Mouse (Mus musculus): Measurements from ENCODE around the gene Icosl.
"Not testable (repeated sequence)": the region's sequence is repeated elsewhere in the genome, so short reads cannot be mapped to it uniquely, and the experiment has no call there.

Gene Icosl

GRCm38 (mm10) chr10:78074151-78074550 is 5.0 kb downstream of the Icosl start:
- DNase-seq (ENCODE audit: extremely low spot score, low read depth, low spot score), result no peak

GRCm38 (mm10) chr10:78074977-78075376 is 5.9 kb downstream of the Icosl start:
- no peak for DNase-seq (ENCODE audit: extremely low spot score, low read depth, low spot score)

GRCm38 (mm10) chr10:78077862-78078261 is 8.8 kb downstream of the Icosl start:
- DNase-seq (ENCODE audit: extremely low spot score, low read depth, low spot score), result no peak

GRCm38 (mm10) chr10:78078276-78078675 is 9.2 kb downstream of the Icosl start:
- no peak for DNase-seq (ENCODE audit: extremely low spot score, low read depth, low spot score)

- no peak for DNase-seq (ENCODE audit: extremely low spot score, low read depth, low spot score)
Measured at GRCm38 (mm10) chr10:78079955-78080591, 11.0 kb downstream of the Icosl start.

- DNase-seq (ENCODE audit: extremely low spot score, low read depth, low spot score), result no peak
Measured at GRCm38 (mm10) chr10:78084073-78084472, 15.0 kb downstream of the Icosl start.

GRCm38 (mm10) chr10:78085711-78086110 is 16.6 kb downstream of the Icosl start:
- no peak for DNase-seq (ENCODE audit: extremely low spot score, low read depth, low spot score)

- no peak for DNase-seq (ENCODE audit: extremely low spot score, low read depth, low spot score)
Measured at GRCm38 (mm10) chr10:78086444-78087061, 17.5 kb downstream of the Icosl start.

GRCm38 (mm10) chr10:78087101-78087511 is 18.0 kb downstream of the Icosl start:
- no peak for DNase-seq (ENCODE audit: extremely low spot score, low read depth, low spot score)

- DNase-seq (ENCODE audit: extremely low spot score, low read depth, low spot score), result no peak
Measured at GRCm38 (mm10) chr10:78090246-78090645, 21.1 kb downstream of the Icosl start.

- no peak for DNase-seq (ENCODE audit: extremely low spot score, low read depth, low spot score)
Measured at GRCm38 (mm10) chr10:78090706-78091491, 21.8 kb downstream of the Icosl start.

- no peak for DNase-seq (ENCODE audit: extremely low spot score, low read depth, low spot score)
Measured at GRCm38 (mm10) chr10:78091865-78092724, 23.0 kb downstream of the Icosl start.

GRCm38 (mm10) chr10:78092725-78093029 is 23.6 kb downstream of the Icosl start:
- DNase-seq (ENCODE audit: extremely low spot score, low read depth, low spot score), result no peak

GRCm38 (mm10) chr10:78095221-78095620 is 26.1 kb downstream of the Icosl start:
- DNase-seq (ENCODE audit: extremely low spot score, low read depth, low spot score), result no peak

GRCm38 (mm10) chr10:78095954-78096931 is 27.1 kb downstream of the Icosl start:
- DNase-seq (ENCODE audit: extremely low spot score, low read depth, low spot score), result no peak

- DNase-seq (ENCODE audit: extremely low spot score, low read depth, low spot score), result not testable (repeated sequence)
Measured at GRCm38 (mm10) chr10:78099860-78100259, 30.8 kb downstream of the Icosl start.

GRCm38 (mm10) chr10:78100989-78101780 is 32.1 kb downstream of the Icosl start:
- peak; percentile 8 for DNase-seq (ENCODE audit: extremely low spot score, low read depth, low spot score)

GRCm38 (mm10) chr10:78104555-78105490 is 35.7 kb downstream of the Icosl start:
- no peak for DNase-seq (ENCODE audit: extremely low spot score, low read depth, low spot score)

Measured in hindlimb bud, embryonic 11.5 days (tissue).